Mouse (Mus musculus) left cerebral cortex, postnatal 14 days (tissue): ENCODE results near the gene Ric8a. TPM values are rescaled to one million over a fixed set of nuclear protein-coding genes. Genes with fewer than 3 reads are reported as not detected.

Source experiments
- DNase-seq, 2 experiments: peaks; one replicate each; pipeline ENCODE4 v3.0.0; 2021 to 2022; ENCODE audit warnings: low spot score in 2 of 2, mixed read lengths in 1 of 2
- intact Hi-C: fragments of 180-260 bp; cut with DNase I; formaldehyde crosslinking; loops from one replicate; pipeline ENCODE4 v1.15.1; 2025
- total RNA-seq, 2 experiments: library from RNA; stranded (reverse); gene quantifications; 2 replicates each; pipeline ENCODE4 v1.2.3; 2021

The Ric8a gene
- total RNA-seq, 2 experiments from 2014 or later, result 77.1 to 81.7 TPM

DNA sequence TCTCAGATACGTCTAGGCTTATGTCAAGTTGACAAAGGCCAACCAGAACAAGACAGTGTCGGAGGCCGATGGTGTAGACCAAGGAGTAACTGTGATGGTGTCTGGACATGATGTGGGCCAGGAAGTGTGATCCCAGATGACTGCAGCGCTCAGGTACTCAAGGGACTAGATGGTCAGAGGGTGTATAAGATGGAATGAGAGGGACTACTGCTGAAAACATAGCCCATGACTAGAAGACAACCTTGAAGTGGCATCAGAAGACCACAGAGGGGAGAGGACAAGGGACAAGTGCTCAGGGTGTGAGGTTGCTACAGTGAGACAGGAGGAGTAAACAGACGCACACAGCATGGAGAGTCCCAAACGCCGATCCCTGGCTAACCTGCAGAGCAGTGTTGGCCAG is 13.0 kb upstream of the Ric8a start:
- intact Hi-C loops, result loop anchor here (2.0 to 10.0 kb wide), 2 partner anchors 205 to 331 kb away; partner anchors contain the start of gene Rnh1

DNA sequence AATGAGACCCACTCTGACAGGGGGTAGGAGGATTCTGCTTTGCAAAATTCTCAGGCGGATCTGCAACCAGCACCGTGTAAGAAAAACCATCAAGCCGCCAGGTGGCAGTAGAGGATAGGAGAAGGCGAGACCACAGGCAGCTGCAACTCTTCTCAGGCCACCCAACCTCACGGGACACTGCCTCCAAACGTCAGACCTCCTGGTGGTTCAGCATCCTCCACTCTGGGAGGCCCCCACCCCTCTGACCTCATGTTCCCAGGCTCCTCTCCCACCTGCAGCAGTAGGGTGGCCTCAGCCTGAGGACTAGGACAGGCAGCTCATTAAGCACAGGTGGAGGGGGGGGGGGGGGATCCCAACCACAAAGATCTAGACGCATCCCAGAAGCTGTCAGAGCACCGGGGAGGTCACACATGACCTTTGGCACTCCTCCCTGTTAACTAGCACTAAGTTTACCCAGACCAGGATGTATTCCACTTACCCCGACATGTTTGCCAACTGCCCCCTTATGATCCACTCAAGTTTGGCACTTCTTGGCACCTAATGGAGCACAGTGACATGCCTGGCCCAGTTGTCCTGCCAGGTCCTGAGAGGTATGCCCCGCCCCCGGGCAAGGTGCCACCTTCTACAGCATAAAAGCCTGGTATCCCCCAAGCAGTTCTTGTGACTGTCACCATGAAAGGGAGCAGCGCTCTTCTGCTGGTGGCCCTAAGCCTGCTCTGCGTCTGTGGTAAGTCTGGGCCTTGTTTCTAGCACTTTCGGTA is 11.7 kb upstream of the Ric8a start, which contains the start of gene Scgb1c1:
Gene Scgb1c1 (plus strand): TSS at position 643 of the 761 bp plus-strand sequence.
- DNase-seq, result peak; percentile 87 to 92
- intact Hi-C loops, result loop anchor here (1.0 to 10.0 kb wide), 3 partner anchors 58 to 330 kb away; partner anchors contain the start of gene Rnh1

More for the DNA sequence above, 13.0 kb upstream of the Ric8a start:
- DNase-seq, result no peak

DNA sequence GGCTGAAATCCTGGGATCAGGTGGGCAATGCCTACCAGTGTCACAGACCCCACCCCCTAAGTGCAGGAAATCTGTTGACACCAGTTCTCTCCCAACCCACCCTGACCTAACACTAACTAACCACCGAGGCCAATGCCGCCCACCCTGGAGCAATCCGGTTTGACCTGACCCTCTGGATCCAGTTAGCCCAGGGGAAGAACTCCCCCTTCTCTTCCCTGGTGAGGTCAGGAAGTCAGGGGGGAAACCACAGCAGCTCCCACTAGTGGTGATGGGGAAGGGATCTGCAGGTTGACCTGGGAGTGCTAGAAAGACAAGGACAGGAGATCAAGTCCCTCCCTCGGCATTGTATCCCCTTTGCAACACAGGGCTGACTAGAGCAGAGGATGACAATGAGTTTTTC is 11.1 kb upstream of the Ric8a start:
- intact Hi-C loops, result loop anchor here (1.0 to 10.0 kb wide), 3 partner anchors 58 to 329 kb away; partner anchors contain the start of gene Rnh1
- DNase-seq, result no peak

DNA sequence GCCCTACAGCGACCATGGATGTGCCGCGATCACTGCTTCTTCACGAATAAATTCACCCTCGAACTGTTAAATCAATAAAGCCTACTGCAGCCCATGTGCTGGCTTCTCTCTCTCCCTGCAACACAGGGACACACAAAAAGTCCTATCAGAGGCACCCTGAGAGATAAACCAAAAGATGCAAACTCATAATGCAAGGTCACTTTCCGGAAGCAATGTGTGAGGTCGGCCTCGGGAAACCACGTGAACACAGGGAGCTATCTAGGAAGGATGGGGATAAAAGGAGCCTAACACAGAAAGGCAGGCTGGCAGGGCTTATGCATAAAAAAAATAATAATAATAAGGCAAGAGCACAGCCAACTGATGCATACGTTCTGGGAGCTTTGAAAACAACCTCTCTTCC is 10.1 kb upstream of the Ric8a start:
- no peak for DNase-seq
- intact Hi-C loops, result loop anchor here (10.0 kb wide), 1 partner anchor 328 kb away; the partner anchor contains the start of gene Rnh1

DNA sequence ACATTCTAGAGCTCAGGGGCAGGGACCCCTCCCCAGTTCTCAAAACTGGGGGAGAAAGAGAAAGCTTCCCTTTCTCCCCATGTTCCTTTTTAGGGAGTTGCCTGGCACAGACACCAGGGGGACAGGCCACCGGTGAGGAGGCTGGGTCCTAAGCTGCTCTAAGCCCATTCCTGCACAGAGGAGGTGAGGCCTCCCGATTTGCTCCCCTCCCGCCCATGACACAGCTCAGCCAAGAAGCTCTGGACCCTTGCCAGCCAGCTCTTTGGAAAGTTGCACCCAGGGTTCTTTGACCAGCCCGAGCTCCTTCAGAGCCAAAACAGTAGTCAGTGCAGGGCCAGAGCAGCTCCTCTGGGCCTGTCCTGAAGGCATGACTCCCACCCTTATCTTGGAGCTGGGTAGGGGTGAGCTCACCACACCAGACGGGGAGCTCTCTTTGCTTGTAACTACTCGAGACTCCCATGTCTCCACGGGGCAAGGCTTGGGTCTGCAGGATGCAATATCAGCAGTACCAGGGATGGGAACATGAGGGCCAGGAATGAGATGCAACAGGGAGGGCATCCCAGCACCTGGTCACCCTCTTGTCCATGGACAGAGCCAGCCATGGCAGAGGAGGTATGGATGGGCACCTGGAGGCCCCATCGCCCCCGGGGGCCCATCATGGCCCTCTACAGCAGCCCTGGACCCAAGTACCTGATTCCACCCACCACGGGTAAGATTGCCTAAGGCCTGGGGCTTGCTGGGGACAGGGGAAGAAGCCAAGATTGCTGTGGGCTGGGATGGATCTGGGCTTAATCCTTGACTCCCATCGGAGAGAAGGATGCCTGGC is 8.8 kb upstream of the Ric8a start, which contains the start of gene Odf3:
Gene Odf3 (plus strand): TSS at position 51 of the 826 bp plus-strand sequence.
- intact Hi-C loops, result loop anchor here (10.0 kb wide), 1 partner anchor 327 kb away; the partner anchor contains the start of gene Rnh1
- DNase-seq, result peak in 1 of 2 experiments; percentile 43

DNA sequence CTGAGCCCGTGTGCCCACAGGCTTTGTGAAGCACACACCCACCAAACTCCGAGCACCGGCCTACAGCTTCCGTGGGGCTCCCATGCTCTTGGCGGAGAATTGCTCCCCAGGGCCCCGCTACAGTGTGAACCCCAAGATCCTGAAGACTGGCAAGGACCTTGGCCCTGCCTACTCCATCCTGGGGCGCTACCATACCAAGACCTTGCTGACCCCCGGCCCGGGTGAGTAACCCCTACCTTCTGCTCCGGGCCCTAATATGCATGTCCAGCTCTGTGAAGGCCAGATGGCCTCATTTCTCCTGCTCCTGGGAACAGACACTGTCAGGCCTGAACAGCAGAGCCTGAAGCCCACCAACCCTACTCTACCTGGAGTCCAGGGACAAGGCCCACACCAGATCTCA is 8.2 kb upstream of the Ric8a start:
- intact Hi-C loops, result loop anchor here (10.0 kb wide), 1 partner anchor 326 kb away; the partner anchor contains the start of gene Rnh1
- DNase-seq, result no peak

DNA sequence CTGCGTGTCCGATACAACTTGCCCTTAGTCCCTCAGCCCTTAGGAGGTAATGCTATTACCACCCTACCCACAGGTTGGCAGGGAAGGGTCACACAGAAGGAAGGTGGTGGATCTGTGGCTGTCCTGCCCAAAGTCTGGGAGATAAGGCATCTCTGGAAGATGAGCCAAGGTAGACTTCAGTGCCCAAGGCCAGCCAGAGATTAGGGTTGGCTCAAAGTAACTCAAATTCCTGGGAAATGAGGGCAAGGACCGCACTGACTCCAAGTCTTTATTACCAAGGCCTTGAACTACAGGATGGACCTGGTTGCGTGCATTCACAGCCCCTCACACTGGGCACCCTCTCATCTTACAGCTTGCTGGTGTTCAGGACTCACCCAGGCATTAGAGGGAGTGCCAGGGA is 4.8 kb upstream of the Ric8a start:
- no peak for DNase-seq
- intact Hi-C loops, result no loop called here

DNA sequence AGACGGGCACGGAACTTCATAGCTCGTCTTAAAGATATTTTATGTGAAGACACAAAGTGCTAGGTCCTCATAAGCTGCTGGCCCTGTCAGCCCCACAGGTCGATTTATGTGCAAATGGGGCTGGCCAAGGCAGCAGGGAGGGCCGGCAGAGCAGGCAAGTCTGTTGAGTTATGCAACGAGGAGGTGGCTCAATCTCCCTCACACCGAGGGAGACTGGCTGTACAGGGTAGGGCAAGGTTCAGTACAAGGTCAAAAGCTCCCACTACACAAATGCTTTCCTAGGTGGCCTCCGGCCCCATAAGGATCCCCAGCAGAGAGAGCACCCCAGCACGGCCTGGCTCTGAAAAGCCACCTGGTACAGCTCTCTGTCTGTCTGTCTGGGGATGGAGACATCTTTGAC is 3.4 kb upstream of the Ric8a start:
- intact Hi-C loops, result no loop called here

DNA sequence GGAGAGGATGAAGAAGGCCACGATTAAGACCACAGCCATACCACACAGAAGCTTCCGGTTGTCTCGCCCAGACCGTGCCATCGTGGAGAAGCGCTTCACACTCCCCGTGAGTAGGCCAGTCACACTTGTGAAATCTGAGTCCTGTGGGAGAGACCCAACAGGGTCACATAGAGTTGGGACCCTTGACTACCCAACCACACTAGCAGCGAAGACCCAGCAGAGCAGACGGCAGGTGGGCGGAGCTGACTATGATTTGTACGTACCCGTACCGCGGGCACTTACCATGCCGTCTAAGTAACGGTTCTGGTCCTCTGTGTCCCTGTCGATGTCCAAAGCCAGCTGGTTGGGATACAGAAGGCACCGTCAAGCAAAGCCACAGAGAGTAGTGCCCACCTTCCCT is 2.3 kb upstream of the Ric8a start:
- no peak for DNase-seq
- intact Hi-C loops, result no loop called here

More for the DNA sequence above, 3.4 kb upstream of the Ric8a start:
- no peak for DNase-seq

DNA sequence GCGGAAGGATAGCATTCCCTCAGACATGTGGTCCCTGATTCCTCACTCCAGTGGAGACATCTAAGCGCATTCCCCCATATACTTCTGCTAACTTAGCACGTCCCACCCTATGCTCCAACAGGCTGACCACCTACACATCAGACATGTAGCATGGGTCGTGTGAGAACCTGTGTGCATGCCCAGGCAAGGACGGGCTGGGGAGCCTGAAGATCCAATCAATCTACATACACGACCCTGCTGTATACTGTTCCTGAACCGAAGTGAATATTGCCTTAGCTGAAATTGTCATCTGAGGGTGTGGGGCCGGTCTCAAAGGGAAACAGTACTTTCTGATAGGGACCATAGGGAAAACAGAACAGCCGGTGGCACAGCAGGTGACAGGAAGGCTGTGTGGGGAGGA is 1.6 kb upstream of the Ric8a start:
- intact Hi-C loops, result no loop called here
- no peak for DNase-seq

DNA sequence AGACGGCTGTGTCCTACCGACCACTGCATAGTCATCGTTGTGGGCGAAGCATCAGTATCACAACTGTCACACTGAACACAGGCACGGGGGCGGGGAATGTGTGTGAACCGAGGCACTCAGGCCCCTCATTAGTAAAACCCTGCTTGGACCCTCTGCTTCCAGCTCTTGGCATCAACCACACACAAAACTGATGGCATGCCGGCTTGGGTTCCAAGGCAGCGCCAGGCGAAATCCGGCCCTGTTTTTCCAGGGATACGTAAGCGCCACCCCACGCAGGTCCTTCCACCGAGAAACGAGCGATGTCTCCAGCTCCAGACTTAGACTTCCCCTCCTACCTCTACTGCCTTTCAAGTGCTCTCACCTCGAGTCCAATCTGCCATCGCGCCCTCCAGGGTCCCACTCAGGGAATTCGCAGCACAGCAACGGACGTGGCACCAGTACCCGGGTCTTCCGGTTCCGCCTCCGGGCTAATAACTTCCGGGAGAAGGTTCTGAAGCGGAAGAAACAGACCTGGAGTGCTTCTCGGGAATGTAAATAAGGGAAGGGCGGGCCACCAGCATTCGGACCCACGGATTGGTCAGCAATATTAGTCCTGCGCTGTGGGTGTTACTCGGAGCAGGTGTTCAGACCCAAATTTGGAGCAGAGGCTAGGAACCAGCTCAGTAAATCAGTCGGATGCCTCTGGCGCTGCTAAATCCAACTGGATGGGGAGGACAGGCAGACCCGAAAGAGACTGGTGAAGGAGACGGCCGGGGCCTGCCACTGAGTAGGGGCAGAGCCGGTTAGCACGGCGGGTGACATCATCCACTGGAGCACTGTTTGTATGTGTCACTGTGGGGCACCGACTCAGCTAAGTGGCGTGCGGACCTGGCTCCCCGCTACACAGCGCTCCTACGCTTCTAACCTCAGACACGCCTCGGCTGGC is 635 bp upstream of the Ric8a start, which contains the start of gene Gm45785:
Gene Gm45785 (minus strand): TSS at position 472 of the 925 bp plus-strand sequence.
- intact Hi-C loops, result loop anchor here (1.0 kb wide), 1 partner anchor 26 kb away; the partner anchor contains the start of gene Sirt3
- peak; percentile 85 to 91 for DNase-seq

DNA sequence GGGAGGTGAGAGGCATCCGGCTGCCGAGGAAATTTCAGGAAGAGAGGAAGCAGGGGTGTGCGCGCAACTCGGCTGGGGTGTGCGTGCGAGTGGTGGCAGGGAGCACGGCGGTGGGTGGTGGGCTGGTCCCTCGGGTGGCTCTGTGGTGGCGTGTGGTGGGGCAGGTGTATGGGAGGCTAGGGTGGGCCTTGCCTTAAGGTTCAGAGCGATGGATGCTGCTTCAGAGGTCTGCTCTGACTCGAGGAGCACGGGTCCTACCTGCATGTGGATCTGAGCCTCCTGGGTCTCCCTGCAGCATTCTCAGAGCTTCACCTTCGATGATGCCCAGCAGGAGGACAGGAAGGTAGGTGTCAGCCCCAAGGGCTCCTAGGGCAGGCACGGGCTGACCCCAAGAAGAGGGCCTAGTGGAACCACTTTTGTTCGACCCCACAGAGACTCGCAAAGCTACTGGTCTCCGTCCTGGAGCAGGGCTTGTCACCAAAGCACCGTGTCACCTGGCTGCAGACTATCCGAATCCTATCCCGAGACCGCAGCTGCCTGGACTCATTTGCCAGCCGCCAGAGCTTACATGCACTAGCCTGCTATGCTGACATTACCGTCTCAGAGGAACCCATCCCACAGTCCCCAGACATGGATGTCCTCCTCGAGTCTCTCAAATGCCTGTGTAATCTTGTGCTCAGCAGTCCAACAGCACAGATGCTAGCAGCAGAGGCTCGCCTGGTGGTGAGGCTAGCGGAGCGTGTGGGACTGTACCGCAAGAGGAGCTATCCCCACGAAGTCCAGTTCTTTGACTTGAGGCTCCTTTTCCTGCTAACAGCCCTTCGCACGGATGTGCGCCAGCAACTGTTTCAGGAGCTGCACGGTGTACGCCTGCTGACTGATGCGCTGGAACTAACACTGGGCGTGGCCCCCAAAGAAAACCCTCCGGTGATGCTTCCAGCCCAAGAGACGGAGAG is 1.1 kb downstream of the Ric8a start, which contains the start of gene Bet1l:
Gene Bet1l (minus strand): TSS at position 28 of the 956 bp plus-strand sequence.
- DNase-seq, result peak; percentile 25 to 48
- intact Hi-C loops, result no loop called here

DNA sequence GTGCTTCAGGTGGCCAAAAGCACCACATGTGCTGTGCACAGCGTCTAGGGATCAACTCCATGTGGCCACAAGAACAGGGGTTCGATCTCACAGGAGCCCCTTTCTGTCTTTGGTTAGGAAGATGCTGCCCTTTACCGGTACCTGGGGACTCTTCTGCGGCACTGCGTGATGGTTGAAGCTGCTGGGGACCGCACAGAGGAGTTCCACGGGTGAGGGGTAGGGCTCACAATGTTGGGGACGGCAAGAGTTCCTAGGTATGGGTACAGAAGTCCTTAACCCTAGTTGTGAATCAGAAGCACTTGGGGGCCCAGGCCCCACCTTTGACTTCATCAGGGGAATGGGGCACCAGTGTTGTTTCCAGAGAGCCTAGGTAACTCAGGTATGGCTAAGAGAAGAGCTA is 2.0 kb downstream of the Ric8a start:
- intact Hi-C loops, result no loop called here
- no peak for DNase-seq

DNA sequence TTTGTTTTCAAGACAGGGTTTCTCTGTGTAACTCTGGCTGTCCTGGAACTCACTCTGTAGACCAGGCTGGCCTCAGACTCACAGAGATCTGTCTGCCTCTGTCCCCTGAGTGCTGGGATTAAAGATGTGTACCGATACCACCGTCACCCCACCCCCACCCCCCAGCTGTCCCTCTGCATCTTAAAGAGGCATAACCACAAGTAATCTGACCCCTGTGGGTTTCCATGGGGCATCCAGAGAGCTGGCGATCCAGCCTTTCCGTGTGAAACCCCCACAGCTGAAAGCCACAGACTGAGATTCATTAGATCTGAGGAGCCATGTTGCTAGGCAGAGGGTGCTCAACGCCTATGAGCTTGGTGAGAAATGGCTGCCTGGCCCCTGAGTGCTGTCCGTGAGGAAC is 3.2 kb downstream of the Ric8a start:
- no peak for DNase-seq
- intact Hi-C loops, result no loop called here

DNA sequence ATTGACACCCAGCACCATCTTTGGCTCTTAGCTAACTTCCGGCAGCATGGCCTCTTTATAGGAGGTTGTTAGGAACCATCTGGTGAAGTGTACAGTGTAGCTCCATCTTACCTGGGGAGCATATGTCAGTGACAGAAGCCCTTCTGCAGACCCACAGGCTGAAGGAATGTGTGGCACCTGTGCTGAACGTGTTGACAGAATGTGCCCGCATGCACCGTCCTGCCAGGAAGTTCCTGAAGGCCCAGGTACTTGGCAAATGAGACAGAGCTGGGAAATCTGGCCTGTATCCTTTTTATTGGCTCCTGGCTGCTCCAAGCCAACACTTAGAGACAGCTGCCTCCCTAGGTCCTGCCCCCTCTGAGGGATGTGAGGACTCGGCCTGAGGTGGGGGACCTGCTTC is 4.0 kb downstream of the Ric8a start:
- no peak for DNase-seq
- intact Hi-C loops, result no loop called here

DNA sequence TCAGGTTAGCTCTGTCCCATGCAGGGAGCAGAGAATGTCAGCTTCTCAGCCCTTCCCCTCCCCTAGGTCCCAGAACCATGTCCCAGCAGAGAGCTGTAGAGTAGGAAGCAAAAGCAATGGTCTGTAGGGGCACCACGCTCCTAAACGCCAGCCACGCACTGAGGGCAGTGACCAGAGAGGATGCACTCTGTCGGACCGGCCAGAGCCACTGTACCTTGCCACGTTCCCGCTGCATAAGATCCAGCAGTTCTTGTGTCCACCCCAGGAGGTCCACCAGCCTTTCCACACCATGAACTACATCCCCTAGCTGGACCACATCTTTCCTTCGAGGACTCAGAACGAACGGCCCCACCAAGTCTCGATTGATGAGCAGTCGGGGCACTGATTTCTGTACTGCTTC is 8.0 kb downstream of the Ric8a start:
- intact Hi-C loops, result no loop called here
- DNase-seq, result no peak

DNA sequence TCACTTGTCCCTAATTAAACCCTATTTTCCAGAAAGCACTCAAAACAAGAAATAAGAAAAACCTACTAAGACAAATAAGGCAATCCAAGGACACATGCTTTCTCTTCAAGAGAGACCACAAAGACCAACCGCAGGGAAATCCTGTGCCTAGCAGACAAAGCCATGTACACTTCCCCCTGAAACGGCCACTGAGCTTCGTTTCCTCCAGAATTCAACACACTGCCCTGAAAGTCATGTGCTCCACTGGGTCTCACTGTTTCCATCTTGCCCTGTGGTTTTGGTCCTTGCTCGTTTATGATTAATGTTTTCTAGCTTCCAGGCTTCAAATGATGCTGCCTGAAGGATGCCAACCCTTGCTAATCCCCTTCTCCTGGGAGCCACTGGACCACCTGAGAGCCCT is 17.5 kb downstream of the Ric8a start:
- intact Hi-C loops, result no loop called here
- no peak for DNase-seq

DNA sequence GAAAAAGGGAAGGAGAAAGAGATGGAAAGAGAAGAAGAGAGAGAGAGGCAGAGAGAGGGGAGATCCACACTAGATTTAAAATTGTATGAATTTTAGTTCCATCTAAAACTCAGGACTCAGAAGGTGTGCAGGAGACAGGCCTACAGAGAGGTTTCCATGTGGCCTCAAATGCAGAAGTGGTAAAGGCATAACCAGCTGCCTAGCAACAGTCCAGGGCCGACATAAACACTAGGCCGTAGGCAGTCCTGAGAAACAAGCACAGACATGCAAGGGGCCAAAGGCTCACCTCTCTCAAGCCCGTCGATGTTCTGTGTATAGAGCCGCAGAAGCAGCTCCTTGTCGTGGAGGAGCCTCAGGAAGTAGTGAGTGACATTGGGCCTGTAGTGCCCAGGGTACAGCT is 20.6 kb downstream of the Ric8a start:
- DNase-seq, result no peak
- intact Hi-C loops, result no loop called here
